Mouse (Mus musculus) right cerebral cortex, postnatal 4 days (tissue): ENCODE measurements at regions not wholly inside any gene's neighbourhood (a gene's known extent, or its start where the extent isn't known, plus 50 kb on each side); places are given as distances from the start of the nearest gene placed in this dataset.

Source experiments
- DNase-seq: peaks from one replicate; pipeline ENCODE4 v3.0.0-alpha.2; 2022

GRCm38 (mm10) chr3:137482546-137482945 is 138.9 kb upstream of the Ddit4l start:
- no peak for DNase-seq

- DNase-seq: no peak
Measured at GRCm38 (mm10) chr3:137482971-137483370, 138.4 kb upstream of the Ddit4l start.

DNA sequence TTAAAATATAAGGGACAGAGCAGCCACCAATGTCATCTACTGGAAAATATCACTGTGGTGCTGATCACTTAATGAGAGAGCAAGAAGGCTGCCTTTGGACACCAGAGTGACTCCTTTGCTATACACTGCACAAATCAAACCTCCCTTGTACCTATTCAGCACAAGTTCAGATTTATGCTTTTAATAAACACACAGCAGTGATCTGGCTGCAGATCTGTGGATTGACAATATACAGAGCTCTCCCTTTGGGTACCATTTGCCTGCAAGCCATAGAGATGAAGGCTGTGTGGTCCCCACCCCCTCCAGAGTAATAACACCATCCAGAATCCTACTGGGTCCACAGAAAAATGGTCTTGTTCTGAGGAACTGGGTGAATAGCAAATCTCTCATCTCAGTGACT is 131.8 kb upstream of the Ddit4l start:
- DNase-seq: no peak

DNA sequence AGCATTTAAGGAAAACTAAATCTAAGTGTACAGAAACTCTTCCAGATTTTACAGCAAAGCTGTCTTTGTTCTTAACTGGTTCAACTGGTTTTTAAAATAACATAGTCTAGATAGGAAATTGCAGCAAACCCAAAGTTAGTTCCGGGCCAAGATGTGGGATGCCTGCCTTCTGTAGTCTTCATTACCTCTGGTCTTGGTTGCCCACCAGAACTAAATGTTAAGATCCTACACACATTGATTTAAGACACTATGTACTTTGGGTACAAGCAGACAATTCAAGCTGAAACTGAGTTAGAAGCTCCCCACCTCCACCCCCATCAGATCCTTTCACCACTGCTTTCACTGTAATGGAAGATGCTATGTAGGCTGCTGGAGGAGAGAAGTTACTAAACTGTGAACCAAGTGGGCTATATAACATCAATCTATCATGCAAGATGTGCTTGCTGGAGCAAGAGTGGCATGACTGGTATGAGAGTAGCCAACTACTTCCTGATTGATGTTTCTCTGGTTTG is 129.8 kb upstream of the Ddit4l start:
- no peak for DNase-seq

DNA sequence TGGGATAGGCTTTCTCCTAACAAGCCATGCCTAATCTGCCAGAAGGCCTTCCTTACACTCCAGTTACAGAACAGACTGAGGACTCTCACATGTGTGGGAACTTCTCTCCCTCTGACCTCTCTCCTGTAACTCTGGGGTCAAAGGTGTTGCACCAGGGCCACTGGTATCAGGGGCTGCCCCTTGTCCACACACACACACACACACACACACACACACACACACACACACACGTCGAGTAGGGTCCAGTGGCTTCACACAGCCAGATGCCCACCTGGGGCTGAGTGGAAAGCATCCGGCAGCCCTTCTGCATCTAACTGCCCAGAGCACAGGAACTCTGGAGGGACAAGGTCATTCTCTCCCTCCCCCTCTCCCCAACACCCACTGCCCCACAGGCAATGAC is 123.1 kb upstream of the Ddit4l start:
- no peak for DNase-seq

- DNase-seq: no peak
Measured at GRCm38 (mm10) chr3:137511283-137511682, 110.1 kb upstream of the Ddit4l start.

- no peak for DNase-seq
Measured at GRCm38 (mm10) chr3:137512411-137512810, 109.0 kb upstream of the Ddit4l start.

DNA sequence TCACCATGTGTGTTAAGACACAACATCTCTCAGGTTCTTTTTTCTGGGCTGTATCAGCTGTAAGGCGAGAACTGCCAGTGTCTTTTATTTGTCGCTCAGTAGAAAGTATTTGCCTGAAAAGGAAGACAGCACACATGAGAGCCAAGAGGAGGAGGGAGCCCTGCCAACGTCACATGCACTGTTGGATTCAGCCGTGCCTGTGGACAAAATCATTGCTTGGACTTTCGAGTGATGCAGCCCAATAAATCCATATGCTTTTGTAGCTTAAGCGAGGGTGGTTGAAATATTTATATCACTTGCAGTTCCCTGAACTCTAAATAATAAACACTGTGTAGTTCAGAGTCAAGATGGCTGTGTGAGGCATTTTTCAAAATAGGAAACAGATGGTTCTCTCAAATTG is 108.4 kb upstream of the Ddit4l start:
- DNase-seq: peak; percentile 35

- no peak for DNase-seq
Measured at GRCm38 (mm10) chr3:137514238-137514637, 107.2 kb upstream of the Ddit4l start.

DNA sequence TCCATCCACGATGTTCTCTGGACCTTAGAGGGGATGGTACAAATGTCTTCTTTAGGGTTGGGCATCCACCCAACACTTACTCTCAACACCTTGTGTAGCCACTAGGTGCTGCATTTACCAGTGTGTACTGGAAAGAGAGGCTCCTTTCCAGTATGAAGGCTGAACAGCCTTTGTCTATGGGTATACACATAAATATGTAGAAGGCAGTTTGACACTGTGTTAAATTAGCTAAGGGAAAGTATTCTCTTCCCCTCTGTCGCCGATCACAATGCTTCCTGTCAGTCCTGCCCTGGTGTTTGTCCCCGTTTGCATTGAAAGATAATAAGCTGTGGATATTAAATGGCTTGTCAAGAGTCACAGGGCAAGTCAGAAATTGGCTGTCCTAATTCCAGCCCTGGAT is 104.0 kb upstream of the Ddit4l start:
- no peak for DNase-seq

- no peak for DNase-seq
Measured at GRCm38 (mm10) chr3:137520191-137520590, 101.2 kb upstream of the Ddit4l start.

- no peak for DNase-seq
Measured at GRCm38 (mm10) chr3:137525606-137526575, 95.5 kb upstream of the Ddit4l start.

- no peak for DNase-seq
Measured at GRCm38 (mm10) chr3:137529592-137529960, 91.8 kb upstream of the Ddit4l start.

- no peak for DNase-seq
Measured at GRCm38 (mm10) chr3:137529961-137530609, 91.3 kb upstream of the Ddit4l start.

DNA sequence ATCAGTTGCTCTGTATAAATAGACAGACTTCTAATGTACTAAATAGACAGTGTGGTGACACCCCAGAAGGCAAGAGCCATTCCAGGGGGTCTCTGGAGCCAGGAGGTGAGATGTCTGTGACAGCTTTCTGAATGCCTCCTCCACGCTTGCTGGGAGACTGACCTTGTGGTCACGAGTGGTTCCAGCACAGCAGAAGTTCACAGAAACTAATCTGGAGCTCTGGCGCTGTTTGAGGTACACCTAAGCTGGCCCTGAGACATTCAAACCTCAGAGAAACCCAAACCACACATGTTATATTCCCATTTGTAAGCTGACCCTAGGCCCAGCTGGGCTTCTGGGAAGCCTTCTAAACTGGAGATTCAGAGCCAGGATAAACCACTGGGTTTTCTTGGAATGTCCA is 79.7 kb upstream of the Ddit4l start:
- no peak for DNase-seq

- no peak for DNase-seq
Measured at GRCm38 (mm10) chr3:137542343-137542742, 79.1 kb upstream of the Ddit4l start.

DNA sequence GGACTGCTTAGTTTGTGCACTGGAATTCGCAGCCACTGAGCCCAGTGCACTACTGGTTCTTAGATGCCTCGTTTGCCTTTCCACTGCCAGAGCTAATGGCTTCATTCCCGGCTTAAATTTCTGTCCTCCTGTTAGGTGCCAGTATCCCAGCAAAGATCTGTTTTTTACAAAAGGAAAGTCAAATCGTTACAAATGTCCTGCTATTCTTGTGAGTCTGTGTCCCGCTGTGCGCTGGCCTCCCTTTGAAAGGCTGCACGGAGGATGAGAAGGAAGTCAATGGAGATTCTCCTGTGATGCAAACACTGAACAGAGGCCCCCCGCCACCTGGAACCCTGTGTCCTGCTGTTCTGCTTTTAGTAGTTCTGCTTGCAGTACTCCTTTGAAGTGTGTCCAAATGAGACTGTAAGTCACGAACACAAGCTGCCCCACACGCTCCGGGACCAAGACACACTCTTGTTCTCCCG is 74.0 kb upstream of the Ddit4l start:
- DNase-seq: no peak

GRCm38 (mm10) chr3:137547938-137548337 is 73.5 kb upstream of the Ddit4l start:
- DNase-seq: no peak

GRCm38 (mm10) chr3:137550708-137551107 is 70.7 kb upstream of the Ddit4l start:
- no peak for DNase-seq

DNA sequence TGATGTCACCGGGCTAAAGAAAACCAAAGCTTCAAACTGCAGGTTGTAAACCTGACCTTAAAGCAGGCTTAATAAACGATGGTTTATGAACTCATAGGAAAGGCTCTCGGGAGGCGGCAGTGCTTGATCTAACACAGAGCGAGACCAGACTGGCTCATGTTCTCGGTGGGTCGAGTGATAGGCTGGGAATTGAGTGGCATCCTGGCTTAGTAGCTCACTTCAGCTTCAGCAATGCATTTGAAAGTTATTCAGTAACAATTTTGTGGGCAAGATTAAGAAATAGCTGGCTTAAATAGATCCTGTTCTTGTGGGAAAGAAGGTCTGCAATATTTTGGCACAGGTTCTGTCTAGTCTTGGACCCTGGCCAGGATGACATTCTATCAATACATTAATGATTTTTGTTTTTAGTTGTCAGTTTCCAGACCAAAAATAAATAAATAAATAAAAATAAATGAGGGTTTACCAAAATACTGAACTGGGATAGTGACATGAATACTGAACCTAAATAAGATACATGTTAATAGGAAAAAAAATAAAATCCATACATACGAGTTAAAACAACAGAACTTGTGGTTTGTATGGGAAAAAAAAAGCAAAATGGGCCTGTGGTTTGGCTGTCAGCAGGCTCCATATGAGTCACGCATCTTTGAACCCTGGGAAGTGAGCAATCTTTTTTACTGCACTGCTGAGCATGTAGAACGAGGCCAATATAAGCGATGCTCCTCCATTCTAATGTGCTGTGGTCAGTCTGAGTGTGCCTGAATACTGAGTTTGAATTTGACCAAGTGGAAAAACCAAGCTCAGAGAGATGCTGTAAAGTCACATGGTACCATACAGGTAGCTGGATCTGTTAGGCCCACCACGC is 68.7 kb upstream of the Ddit4l start:
- DNase-seq: no peak

DNA sequence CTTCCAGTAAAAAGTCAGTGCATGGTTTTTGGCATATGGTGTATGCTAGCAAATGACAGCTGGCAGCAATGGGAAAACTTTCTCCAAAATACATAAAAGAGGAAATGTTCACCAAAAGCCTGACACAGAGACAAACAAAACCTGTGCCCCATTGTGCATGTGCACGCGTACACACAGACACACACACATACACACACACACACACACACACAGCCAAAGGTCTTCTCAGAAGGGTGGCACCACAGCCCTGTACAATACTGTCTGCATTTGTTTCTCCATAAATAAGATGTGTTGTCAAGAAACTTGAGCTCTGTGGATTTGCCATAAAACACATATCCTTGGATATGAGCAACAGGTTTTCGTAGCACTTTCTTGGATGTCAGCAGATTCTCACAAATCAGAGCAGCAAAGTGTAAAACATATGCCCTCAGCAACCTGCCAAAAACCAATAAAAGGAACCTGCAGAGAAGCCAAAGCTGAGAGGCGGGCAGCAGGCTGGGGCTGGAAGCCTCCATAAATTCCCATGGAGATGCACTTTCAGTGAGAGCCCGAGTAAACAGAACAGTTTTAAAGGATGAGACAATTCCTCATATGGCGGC is 60.5 kb upstream of the Ddit4l start:
- peak; percentile 20 for DNase-seq

DNA sequence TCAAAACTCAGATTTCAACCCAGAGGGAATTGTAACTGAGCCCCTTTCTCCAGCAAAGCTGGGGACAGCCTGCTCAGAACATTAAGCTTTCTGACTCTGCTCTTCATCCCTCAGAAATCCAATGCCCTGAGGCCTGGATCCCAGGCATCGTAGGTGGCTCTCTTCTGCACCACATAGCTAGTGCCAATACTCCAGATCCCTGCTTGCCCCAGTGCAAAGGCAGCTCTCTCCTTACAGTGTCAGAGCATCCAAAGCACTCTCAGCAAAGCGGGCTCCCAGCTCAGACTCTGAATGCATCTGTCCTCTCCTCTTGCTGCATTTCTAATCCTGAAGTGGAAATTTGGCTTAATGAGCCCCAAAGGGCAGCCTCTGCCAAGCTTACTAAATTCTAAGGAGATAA is 59.4 kb upstream of the Ddit4l start:
- DNase-seq: no peak
